Comparison of ENCODE assay signal across 8 mouse cellular contexts in the genomic region with DNA sequence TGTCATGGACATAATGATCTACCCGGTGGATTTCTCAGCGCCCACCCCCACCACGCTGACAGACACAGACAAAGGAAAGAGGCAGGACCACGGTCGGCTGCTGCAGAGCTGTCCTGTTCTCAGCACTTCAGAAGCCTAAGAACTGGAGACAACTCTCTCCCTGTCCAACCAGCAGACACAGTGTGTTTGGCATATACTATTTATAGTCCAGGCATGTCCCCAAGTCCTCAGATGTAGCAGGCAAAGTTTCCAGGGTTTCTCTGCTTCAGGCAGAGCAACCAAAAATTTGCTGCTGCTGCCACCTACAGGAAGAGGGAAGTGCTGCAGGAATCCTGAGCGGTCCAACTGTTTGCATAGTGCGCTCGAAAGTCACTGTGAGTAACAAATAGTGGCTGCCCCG. TPM values are rescaled to one million over a fixed set of nuclear protein-coding genes. Genes with fewer than 3 reads are reported as not detected.
DNase-seq lines count a peak whose midpoint lies in the region; ATAC-seq and TF ChIP-seq lines count a peak whose summit lies in the region.

No protein-coding gene starts in this region.

- ATAC-seq in hindbrain, embryonic 16.5 days, result peak; percentile 92
- peak; percentile 83 for ATAC-seq in midbrain, postnatal 0 days (ENCODE audit: low FRiP score)

- H3K27me3 ChIP-seq in hindbrain, embryonic 16.5 days (replicated peaks; ENCODE audit: control insufficient read depth, insufficient read depth, low read length), result peaks cover 3% of the 10 kb centered on the region; the same call in 1 of the 2 replicates
- H3K27me3 ChIP-seq in midbrain, postnatal 0 days (ENCODE audit: insufficient read depth, low read length), result peaks cover 8% of the 10 kb centered on the region

- peak overlapping the region; percentile 28; the same call in 1 of the 2 replicates for H3K27ac ChIP-seq in gastrocnemius, adult 2 months
- H3K27ac ChIP-seq in hindbrain, embryonic 16.5 days (ENCODE audit: low read depth, low read length), result no peak overlapping the region
- H3K27ac ChIP-seq in midbrain, postnatal 0 days (ENCODE audit: low read depth, low read length), result no peak overlapping the region

- H3K36me3 ChIP-seq in hindbrain, embryonic 16.5 days (ENCODE audit: control insufficient read depth, insufficient read depth, low read length), result no peaks in the 10 kb centered on the region
- H3K36me3 ChIP-seq in midbrain, postnatal 0 days (ENCODE audit: insufficient read depth, low read length), result no peaks in the 10 kb centered on the region

- TF ChIP-seq CTCF in gastrocnemius, adult 2 months (IDR thresholded peaks at IDR 0.05), result peak; percentile 93
- TF ChIP-seq CTCF in midbrain, postnatal 0 days (IDR thresholded peaks at IDR 0.05), result peak; percentile 98

- no peak overlapping the region; the same call in 1 of the 2 replicates for H3K4me3 ChIP-seq in gastrocnemius, adult 2 months
- no peak overlapping the region for H3K4me3 ChIP-seq in hindbrain, embryonic 16.5 days (ENCODE audit: low read length)
- no peak overlapping the region for H3K4me3 ChIP-seq in midbrain, postnatal 0 days (ENCODE audit: low read depth, low read length)

- H3K9ac ChIP-seq in hindbrain, embryonic 16.5 days (ENCODE audit: low read depth, low read length), result no peak overlapping the region; the same call in 1 of the 2 replicates
- no peak overlapping the region for H3K9ac ChIP-seq in midbrain, postnatal 0 days (replicated peaks; ENCODE audit: low read length, poor library complexity, severe bottlenecking)

- peaks cover 4% of the 10 kb centered on the region; the same call in 1 of the 2 replicates for H3K4me1 ChIP-seq in hindbrain, embryonic 16.5 days (ENCODE audit: control insufficient read depth, insufficient read depth, low read depth, low read length)
- no peaks in the 10 kb centered on the region for H3K4me1 ChIP-seq in midbrain, postnatal 0 days (ENCODE audit: insufficient read depth, low read length)

- H3K9me3 ChIP-seq in hindbrain, embryonic 16.5 days (ENCODE audit: control insufficient read depth, low read length), result no peaks in the 10 kb centered on the region
- no peaks in the 10 kb centered on the region for H3K9me3 ChIP-seq in midbrain, postnatal 0 days (ENCODE audit: low read length)

- H3K4me2 ChIP-seq in hindbrain, embryonic 16.5 days (ENCODE audit: low read length), result no peak overlapping the region
- 0 out of 2 replicates have a peak overlapping the region, but pooled peaks have one; percentile 9 for H3K4me2 ChIP-seq in midbrain, postnatal 0 days (ENCODE audit: low read depth, low read length, poor library complexity, severe bottlenecking)

- 33% methylated on average over 9 of the region's 9 CpGs for WGBS in hindbrain, embryonic 16.5 days
- 22% methylated on average over 9 of the region's 9 CpGs for WGBS in midbrain, postnatal 0 days

- DNase-seq in 3T3-L1 (ENCODE audit: low read depth, low spot score), result peak; percentile 70
- DNase-seq in WW6 (ENCODE audit: low read depth, low spot score), result peak; percentile 52
- peak; percentile 74 to 89 for DNase-seq in cerebellum, postnatal 4 days (ENCODE audit: low spot score in 2 of 2)
- peak; percentile 77 for DNase-seq in gastrocnemius, adult 2 months
- DNase-seq in left cerebral cortex, postnatal 4 days, result peak; percentile 84
- peak; percentile 92 for DNase-seq in midbrain, postnatal 0 days (ENCODE audit: low spot score)
- DNase-seq in thymus, postnatal 25 days, result peak; percentile 35

- intact Hi-C loops in gastrocnemius, adult 2 months (cut with DNase I), result loop anchor here (1.0 to 2.0 kb wide), 2 partner anchors 197 to 293 kb away; no protein-coding TSS in a partner anchor
- intact Hi-C loops in left cerebral cortex, postnatal 4 days (cut with DNase I), result loop anchor here (5.0 kb wide), 1 partner anchor 197 kb away; no protein-coding TSS in a partner anchor

RNA-seq across cellular contexts. Expression of gene Efcab6, which starts 11.3 kb away (rescaled TPM):
- 1 to 10 TPM; 3.7 to 4.9 TPM for total RNA-seq in gastrocnemius, adult 2 months (2021)
- polyA plus RNA-seq in hindbrain, embryonic 16.5 days (2015; fragmentation: Nextera tagmentation; extraction: Ambion mirVana), result 0.65 and 0.72 TPM in 2 replicates
- 10 to 100 TPM; 20.4 to 24.1 TPM for total RNA-seq in left cerebral cortex, postnatal 4 days (2021)
- total RNA-seq in midbrain, postnatal 0 days (2014; rRNA removed), result 1.3 and 3.9 TPM in 2 replicates
- 0.55 and 1.5 TPM in 2 replicates for polyA plus RNA-seq in midbrain, postnatal 0 days (2015; fragmentation: Nextera tagmentation; extraction: Ambion mirVana)

RNA-seq across cellular contexts. Expression of gene Sult4a1, which starts 51.7 kb away (rescaled TPM):
- not detected for total RNA-seq in gastrocnemius, adult 2 months (2021)
- 138 and 143 TPM in 2 replicates for polyA plus RNA-seq in hindbrain, embryonic 16.5 days (2015; fragmentation: Nextera tagmentation; extraction: Ambion mirVana)
- 100 to 1,000 TPM; 171 to 184 TPM for total RNA-seq in left cerebral cortex, postnatal 4 days (2021)
- total RNA-seq in midbrain, postnatal 0 days (2014; rRNA removed), result 197 and 208 TPM in 2 replicates
- polyA plus RNA-seq in midbrain, postnatal 0 days (2015; fragmentation: Nextera tagmentation; extraction: Ambion mirVana), result 139 and 150 TPM in 2 replicates

Comparison
In these comparisons a context has a peak if more than half of its experiments do, and no peak if none do; other contexts are left out.
1. DNase-seq: peak in every context shown above with its lines; median percentile 92 in midbrain, postnatal 0 days; 84 in left cerebral cortex, postnatal 4 days; 82 in cerebellum, postnatal 4 days; 77 in gastrocnemius, adult 2 months; 70 in 3T3-L1; 52 in WW6; 35 in thymus, postnatal 25 days.
2. RNA of gene Sult4a1, which starts 51.7 kb away (total RNA-seq): 197 to 208 TPM in midbrain, postnatal 0 days and 171 to 184 TPM in left cerebral cortex, postnatal 4 days; not detected in gastrocnemius, adult 2 months; every median in the first group is over 100 times any median in the second.